Mouse (Mus musculus): ENCODE measurements at regions not wholly inside any gene's neighbourhood (a gene's known extent, or its start where the extent isn't known, plus 50 kb on each side); places are given as distances from the start of the nearest gene placed in this dataset.
"Not testable (repeated sequence)": the region's sequence is repeated elsewhere in the genome, so short reads cannot be mapped to it uniquely, and the experiment has no call there.

DNA sequence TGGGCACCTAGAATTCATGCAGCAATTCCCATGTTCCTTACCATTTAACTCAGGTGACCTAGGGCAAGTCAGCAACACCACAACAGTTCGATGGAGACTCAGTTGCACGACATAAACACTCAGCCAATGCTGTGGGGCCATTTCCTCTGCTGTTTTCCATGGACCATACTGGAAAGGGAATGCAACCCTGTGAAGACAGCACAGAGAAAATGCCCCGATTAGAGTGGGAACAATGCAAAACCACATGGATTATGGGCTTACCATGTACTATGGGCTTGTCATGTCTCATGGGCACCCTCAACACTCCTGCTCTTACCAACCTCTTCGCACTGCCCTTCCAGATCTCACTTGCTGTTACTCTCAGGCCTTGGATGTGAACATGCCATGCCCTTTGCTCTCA lies 207.6 kb downstream of the Snurf start:
- DNase-seq (ENCODE audit: low spot score) = not testable (repeated sequence)

DNA sequence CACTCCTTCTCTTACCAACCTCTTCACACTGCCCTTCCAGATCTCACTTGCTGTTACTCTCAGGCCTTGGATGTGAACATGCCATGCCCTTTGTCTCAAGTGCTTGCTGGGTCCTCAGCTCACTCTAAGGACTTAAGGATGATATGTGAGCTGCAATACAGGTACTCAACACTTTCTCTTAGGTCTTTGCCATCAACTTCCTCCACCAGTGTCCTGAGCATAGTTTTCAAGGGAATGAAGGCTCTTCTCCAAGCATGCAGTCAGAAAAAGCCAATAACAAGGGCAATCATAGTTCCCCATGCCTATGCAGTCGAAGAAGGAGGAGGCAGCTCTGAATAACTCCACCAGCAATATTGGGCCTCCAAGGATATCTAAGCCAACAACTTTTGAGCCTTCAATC lies 235.1 kb downstream of the Snurf start:
- DNase-seq (ENCODE audit: low spot score) = not testable (repeated sequence)

DNA sequence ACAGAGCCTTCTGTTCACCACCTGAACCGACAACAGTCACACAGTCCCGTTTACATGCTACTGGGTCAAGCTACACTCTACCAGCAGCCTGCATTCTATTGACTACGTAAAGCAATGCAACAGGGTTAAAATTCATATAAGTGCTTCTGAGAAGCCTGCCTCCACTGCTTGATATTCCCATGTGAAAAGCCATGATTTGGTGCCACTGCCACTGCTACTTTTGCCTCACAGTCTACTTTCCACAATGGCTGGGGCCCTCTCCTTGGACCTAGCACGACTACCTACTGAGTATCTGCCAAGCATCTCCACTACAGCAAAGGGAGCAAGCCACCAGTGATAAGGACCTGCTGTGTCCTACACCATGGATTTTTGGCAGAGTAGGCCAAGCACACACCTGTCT lies 236.2 kb downstream of the Snurf start:
- not testable (repeated sequence) for DNase-seq (ENCODE audit: low spot score)

GRCm38 (mm10) chr7:59767325-59767724 lies 237.5 kb downstream of the Snurf start:
- DNase-seq (ENCODE audit: low spot score) = peak; percentile 1
